Mouse (Mus musculus): ENCODE measurements at regions not wholly inside any gene's neighbourhood (a gene's known extent, or its start where the extent isn't known, plus 50 kb on each side); places are given as distances from the start of the nearest gene placed in this dataset.
A peak's percentile ranks its signal among the peaks of the same experiment; 100 is the strongest.

DNA sequence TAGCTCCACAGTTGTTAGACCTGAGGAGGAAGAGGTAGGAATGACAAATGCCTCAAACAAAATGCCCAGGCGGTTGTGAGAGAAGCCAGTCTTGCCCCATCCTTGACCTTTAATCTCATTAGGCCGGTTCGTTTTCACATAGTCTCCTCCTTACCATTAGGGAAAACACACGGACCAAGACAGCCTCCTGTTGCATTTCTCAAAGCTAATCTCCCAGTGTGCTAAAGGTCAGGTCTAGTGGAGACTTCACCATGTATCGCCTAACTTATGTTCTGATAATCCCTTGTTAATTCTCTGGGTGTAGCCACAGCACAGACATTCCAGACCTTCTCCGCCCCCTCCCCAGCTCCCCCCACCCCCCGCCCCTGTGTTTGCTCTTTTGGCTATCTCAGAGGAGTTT is 174.5 kb downstream of the Tbx18 start:
- no peak overlapping the region for H3K4me2 ChIP-seq (ENCODE audit: low read depth, low read length)
- H3K9ac ChIP-seq (replicated peaks; ENCODE audit: low read length) = no peak overlapping the region
- DNase-seq (ENCODE audit: low spot score) (no peak), ATAC-seq (no peak)
- no peaks in the 10 kb centered on the region for H3K27me3 ChIP-seq (ENCODE audit: insufficient read depth, low read length)
- H3K4me1 ChIP-seq (ENCODE audit: insufficient read depth, low read length) = no peaks in the 10 kb centered on the region
- H3K9me3 ChIP-seq (ENCODE audit: low read length) = no peaks in the 10 kb centered on the region
- no peak overlapping the region for H3K4me3 ChIP-seq (ENCODE audit: low read length)
- no peak for TF ChIP-seq CTCF (IDR thresholded peaks at IDR 0.05; ENCODE audit: low read depth)
- no peaks in the 10 kb centered on the region for H3K36me3 ChIP-seq (ENCODE audit: insufficient read depth, low read length)
- WGBS = 45% methylated on average over 7 of the region's 7 CpGs
- no peak overlapping the region for H3K27ac ChIP-seq

DNA sequence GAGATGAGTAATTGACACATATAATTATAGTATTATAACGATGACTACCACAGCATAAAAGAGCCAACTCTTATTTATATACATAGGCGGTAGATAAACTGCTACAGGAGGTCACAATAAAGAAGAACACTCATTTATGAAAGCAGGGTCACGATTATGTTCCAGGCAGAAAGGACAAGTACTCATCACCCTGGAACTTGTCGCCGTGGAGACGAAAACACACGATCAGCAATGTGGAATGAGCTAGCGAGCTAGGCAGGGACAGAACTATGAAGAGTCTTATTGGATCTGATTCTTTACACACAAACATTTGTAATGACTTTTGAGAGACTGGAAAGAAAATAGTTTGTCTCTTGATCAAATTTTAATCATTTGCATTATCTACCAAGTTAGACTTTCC is 197.9 kb downstream of the Tbx18 start:
- no peaks in the 10 kb centered on the region for H3K4me1 ChIP-seq (ENCODE audit: insufficient read depth, low read length)
- 47% methylated on average over 8 of the region's 8 CpGs for WGBS
- H3K4me3 ChIP-seq (ENCODE audit: low read length) = no peak overlapping the region
- H3K9ac ChIP-seq (replicated peaks; ENCODE audit: low read length) = no peak overlapping the region
- ATAC-seq (0 out of 2 replicates have a peak, but pooled peaks have one; percentile 53), DNase-seq (ENCODE audit: low spot score) (peak; percentile 12)
- no peaks in the 10 kb centered on the region for H3K9me3 ChIP-seq (ENCODE audit: low read length)
- H3K36me3 ChIP-seq (ENCODE audit: insufficient read depth, low read length) = no peaks in the 10 kb centered on the region
- no peak overlapping the region for H3K4me2 ChIP-seq (ENCODE audit: low read depth, low read length)
- no peak for TF ChIP-seq CTCF (IDR thresholded peaks at IDR 0.05; ENCODE audit: low read depth)
- H3K27ac ChIP-seq = no peak overlapping the region
- H3K27me3 ChIP-seq (ENCODE audit: insufficient read depth, low read length) = no peaks in the 10 kb centered on the region

DNA sequence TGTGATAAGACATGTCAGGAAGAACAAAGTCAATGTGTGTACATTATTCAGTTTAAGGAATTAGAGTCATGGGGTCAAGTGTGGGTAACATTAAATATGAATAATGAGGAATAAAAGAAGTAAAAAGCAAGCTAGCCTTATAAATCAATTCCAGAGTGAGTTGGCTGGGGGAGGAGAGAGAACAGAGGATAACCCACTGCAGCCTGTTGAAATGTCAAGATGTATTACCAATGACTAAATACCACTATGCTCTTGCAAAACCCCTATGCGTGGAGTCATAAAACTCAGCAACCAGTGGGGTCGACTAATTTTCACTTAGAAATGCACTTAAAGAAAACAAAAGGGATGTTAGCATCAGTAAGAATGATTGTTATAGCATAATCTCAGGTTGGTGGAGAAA is 201.2 kb downstream of the Tbx18 start:
- TF ChIP-seq CTCF (IDR thresholded peaks at IDR 0.05; ENCODE audit: low read depth) = no peak
- no peak overlapping the region for H3K4me2 ChIP-seq (ENCODE audit: low read depth, low read length)
- no peak overlapping the region for H3K27ac ChIP-seq
- no peaks in the 10 kb centered on the region for H3K4me1 ChIP-seq (ENCODE audit: insufficient read depth, low read length)
- no peak for DNase-seq (ENCODE audit: low spot score)
- H3K27me3 ChIP-seq (ENCODE audit: insufficient read depth, low read length) = no peaks in the 10 kb centered on the region
- ATAC-seq = no peak
- H3K9ac ChIP-seq (replicated peaks; ENCODE audit: low read length) = no peak overlapping the region
- H3K9me3 ChIP-seq (ENCODE audit: low read length) = no peaks in the 10 kb centered on the region
- 94% methylated on average over 2 of the region's 2 CpGs for WGBS
- H3K4me3 ChIP-seq (ENCODE audit: low read length) = no peak overlapping the region
- no peaks in the 10 kb centered on the region for H3K36me3 ChIP-seq (ENCODE audit: insufficient read depth, low read length)

DNA sequence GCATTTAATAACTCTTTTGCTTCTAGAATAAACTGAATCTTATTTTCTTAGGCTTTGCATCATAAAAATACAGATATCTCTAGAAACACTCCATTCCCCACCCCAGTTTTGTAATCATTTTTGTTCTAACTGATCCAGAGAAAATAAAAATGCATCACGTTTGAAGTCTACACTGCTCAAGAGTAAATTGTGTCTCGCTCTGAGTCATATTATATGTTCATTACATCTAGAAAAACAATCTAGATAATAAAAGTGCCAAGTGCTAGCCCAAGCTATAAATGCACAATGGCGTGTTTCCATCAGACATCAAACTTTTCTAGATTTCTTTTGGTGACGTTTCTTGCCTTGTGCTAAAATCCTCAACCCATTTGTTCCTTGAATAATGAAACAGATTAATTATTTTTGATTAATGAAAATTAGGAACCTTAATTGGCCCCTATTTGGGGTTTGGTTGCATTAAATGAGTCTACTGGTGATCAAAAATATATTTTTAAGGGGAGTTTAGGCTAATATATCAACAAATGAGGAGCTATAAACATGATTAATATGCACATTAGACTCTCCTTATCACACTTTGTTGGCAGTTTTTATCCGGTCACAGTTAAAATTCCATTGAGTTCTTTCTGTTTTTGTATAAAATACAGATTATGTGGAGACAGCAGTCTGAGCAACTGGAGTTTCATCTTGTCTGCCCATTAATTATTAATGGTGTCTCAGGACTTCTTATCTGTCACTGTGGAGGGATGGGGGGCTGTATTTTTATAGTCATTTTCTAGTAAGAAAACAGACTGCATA is 206.0 kb downstream of the Tbx18 start:
- ATAC-seq (no peak), DNase-seq (ENCODE audit: low spot score) (no peak)
- H3K36me3 ChIP-seq (ENCODE audit: insufficient read depth, low read length) = no peaks in the 10 kb centered on the region
- H3K27me3 ChIP-seq (ENCODE audit: insufficient read depth, low read length) = no peaks in the 10 kb centered on the region
- WGBS = 86% methylated on average over 5 of the region's 5 CpGs
- H3K4me1 ChIP-seq (ENCODE audit: insufficient read depth, low read length) = no peaks in the 10 kb centered on the region
- no peak overlapping the region for H3K4me2 ChIP-seq (ENCODE audit: low read depth, low read length)
- no peak overlapping the region for H3K27ac ChIP-seq
- no peak overlapping the region for H3K9ac ChIP-seq (replicated peaks; ENCODE audit: low read length)
- TF ChIP-seq CTCF (IDR thresholded peaks at IDR 0.05; ENCODE audit: low read depth) = no peak
- no peaks in the 10 kb centered on the region for H3K9me3 ChIP-seq (ENCODE audit: low read length)
- no peak overlapping the region for H3K4me3 ChIP-seq (ENCODE audit: low read length)

DNA sequence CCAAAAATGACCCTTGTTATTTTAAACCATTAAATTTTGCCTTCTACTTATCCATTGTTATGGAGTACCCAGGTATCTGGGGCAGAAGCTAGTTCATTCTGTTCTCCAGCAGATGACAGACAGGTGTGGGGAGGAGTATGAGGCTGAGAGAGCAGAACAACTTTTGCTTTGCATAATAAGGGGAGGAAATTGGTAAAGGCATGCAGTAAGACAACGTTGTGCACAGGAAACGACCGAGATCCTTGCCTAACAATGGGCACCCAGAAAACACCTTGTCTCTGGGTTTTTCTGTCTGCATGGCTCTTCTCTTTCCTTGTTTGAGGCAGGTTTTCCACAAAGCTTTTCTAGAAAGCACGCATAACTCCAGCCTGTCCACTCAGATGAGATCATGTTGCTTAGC is 220.4 kb downstream of the Tbx18 start:
- Histone ChIP-seq H3K9ac (replicated peaks; ENCODE audit: low read length) (no peak overlapping the region), H3K27ac (no peak overlapping the region), H3K36me3 (ENCODE audit: insufficient read depth, low read length) (no peaks in the 10 kb centered on the region), H3K27me3 (ENCODE audit: insufficient read depth, low read length) (no peaks in the 10 kb centered on the region), H3K4me1 (ENCODE audit: insufficient read depth, low read length) (no peaks in the 10 kb centered on the region), H3K4me2 (ENCODE audit: low read depth, low read length) (no peak overlapping the region), H3K4me3 (ENCODE audit: low read length) (no peak overlapping the region), H3K9me3 (ENCODE audit: low read length) (no peaks in the 10 kb centered on the region)
- DNase-seq (ENCODE audit: low spot score) (no peak), ATAC-seq (no peak)
- no peak for TF ChIP-seq CTCF (IDR thresholded peaks at IDR 0.05; ENCODE audit: low read depth)
- 76% methylated on average over 4 of the region's 4 CpGs for WGBS

DNA sequence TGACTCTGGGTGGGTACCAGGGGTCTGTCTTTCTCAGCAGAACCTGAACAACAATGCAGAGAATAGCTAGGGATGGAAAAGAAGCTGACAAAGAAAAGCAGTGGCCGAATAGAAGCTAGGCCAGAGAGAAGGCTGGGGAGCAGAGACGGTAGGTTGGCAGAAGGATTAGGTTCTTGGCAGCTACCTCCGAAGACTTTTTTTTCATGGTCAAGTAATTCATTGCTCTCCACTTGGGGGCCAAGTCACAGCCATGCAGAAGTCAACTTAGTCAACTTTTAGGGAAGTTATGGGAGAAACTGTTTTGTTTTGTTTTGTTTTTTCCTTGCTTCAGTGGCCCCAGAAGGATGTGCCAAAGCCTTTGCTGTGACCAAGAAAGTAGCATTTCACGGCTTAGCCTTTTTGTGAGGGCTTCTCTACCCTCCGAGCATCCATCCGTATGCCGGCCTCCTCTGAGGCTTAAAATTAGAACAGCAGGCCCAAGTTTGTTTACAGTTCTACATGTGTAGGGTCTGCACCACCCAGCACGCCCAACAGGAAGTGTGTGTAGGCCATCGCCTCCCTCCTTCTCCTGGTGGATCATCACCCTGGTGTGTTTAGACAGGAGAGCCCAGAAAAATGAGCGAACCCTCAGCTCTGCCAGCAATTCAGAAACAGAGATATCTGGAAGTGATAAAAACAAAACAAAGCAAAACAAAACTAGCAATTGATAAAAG is 226.2 kb downstream of the Tbx18 start:
- ATAC-seq = no peak
- no peak for TF ChIP-seq CTCF (IDR thresholded peaks at IDR 0.05; ENCODE audit: low read depth)
- no peaks in the 10 kb centered on the region for H3K4me1 ChIP-seq (ENCODE audit: insufficient read depth, low read length)
- peak; percentile 12 for DNase-seq (ENCODE audit: low spot score)
- no peak overlapping the region for H3K9ac ChIP-seq (replicated peaks; ENCODE audit: low read length)
- WGBS = 58% methylated on average over 10 of the region's 10 CpGs
- H3K4me3 ChIP-seq (ENCODE audit: low read length) = no peak overlapping the region
- no peaks in the 10 kb centered on the region for H3K36me3 ChIP-seq (ENCODE audit: insufficient read depth, low read length)
- no peaks in the 10 kb centered on the region for H3K9me3 ChIP-seq (ENCODE audit: low read length)
- H3K27me3 ChIP-seq (ENCODE audit: insufficient read depth, low read length) = no peaks in the 10 kb centered on the region
- H3K27ac ChIP-seq = no peak overlapping the region
- H3K4me2 ChIP-seq (ENCODE audit: low read depth, low read length) = no peak overlapping the region

DNA sequence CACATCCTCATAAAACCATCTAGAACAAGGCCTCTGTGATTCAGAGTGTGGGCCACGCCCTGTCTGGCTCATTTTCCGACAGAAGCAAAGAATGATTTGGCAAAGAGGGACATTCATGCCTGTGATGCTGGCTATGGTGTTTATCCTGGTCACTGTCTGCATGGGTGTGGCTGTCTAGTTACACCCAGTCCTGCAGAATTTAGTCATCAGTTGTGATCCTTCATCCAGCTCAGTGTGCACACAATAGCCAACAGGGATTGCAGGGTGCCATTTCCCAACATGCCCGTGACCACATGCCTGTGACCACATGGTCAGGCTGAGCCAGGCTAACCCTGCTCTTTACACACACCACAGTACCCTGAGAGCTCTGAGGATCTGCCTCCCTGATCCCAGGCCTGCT is 208.8 kb upstream of the Cep162 start:
- no peak for ATAC-seq
- DNase-seq (ENCODE audit: low spot score) = no peak
- H3K27me3 ChIP-seq (ENCODE audit: insufficient read depth, low read length) = no peaks in the 10 kb centered on the region
- no peaks in the 10 kb centered on the region for H3K4me1 ChIP-seq (ENCODE audit: insufficient read depth, low read length)
- no peak overlapping the region for H3K27ac ChIP-seq
- no peaks in the 10 kb centered on the region for H3K9me3 ChIP-seq (ENCODE audit: low read length)
- H3K4me2 ChIP-seq (ENCODE audit: low read depth, low read length) = no peak overlapping the region
- WGBS = 80% methylated on average over 3 of the region's 3 CpGs
- no peak overlapping the region for H3K4me3 ChIP-seq (ENCODE audit: low read length)
- no peaks in the 10 kb centered on the region for H3K36me3 ChIP-seq (ENCODE audit: insufficient read depth, low read length)
- no peak overlapping the region for H3K9ac ChIP-seq (replicated peaks; ENCODE audit: low read length)
- no peak for TF ChIP-seq CTCF (IDR thresholded peaks at IDR 0.05; ENCODE audit: low read depth)
